Mouse (Mus musculus): ENCODE data around the gene Rin2.

DNA sequence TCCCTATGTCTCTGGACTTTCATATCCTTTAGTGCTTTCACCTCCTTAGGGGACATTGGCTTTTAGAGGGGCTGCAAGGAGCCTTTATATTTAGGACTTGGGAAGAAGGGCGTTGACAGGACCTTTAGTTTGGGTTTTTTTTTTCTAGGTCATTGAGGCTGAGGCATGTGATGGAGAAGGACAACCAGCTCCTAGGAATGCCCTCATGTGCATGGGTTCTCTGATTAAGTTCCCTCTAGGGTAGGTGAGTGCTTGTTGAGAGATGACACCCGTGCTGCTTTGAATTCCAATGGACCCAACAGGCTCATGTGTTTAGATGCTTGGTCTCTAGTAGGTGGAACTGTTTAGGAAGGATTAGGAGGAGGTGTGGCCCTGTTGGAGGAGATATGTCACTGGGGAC, 1.9 kb downstream of the Rin2 start:
- TF ChIP-seq CTCF (IDR thresholded peaks at IDR 0.05; ENCODE audit: control insufficient read depth, insufficient read depth, insufficient replicate concordance, low read depth, low read length) (no peak), POLR2A (IDR thresholded peaks at IDR 0.05; ENCODE audit: control insufficient read depth, low read depth, low read length) (no peak)

Measured in testis, adult 2 months (tissue).